Mouse (Mus musculus) midbrain, postnatal 0 days (tissue): ENCODE data around the gene Dlgap4. TPM values are rescaled to one million over a fixed set of nuclear protein-coding genes. Genes with fewer than 3 reads are reported as not detected.

Experiments used
- ATAC-seq: fragments of 200-750 bp; cut with Nextera tagmentation; 2 replicates; pipeline ENCODE4 v1.8.0; 2017; ENCODE audit warnings: moderate number of reproducible peaks, mild to moderate bottlenecking, moderate TSS enrichment, moderate library complexity; ENCODE audit not compliant: low FRiP score
- DNase-seq: peaks from one replicate; pipeline ENCODE4 v3.0.0-alpha.2; 2015; ENCODE audit warnings: low spot score
- H3K27ac ChIP-seq: fragments of 300-500 bp; sonication (generic); 2 replicates; pipeline ENCODE4 v1.5.1; 2014; ENCODE audit warnings: low read depth, mild to moderate bottlenecking, low read length, mixed read lengths
- H3K27me3 ChIP-seq: fragments of 300-500 bp; sonication (generic); 2 replicates; pipeline ENCODE4 v1.6.1; 2014; ENCODE audit warnings: low read length, control low read depth, mixed read lengths; ENCODE audit not compliant: insufficient read depth
- H3K36me3 ChIP-seq: fragments of 300-500 bp; sonication (generic); 2 replicates; pipeline ENCODE4 v1.6.1; 2014; ENCODE audit warnings: low read length, control low read depth, mixed read lengths; ENCODE audit not compliant: insufficient read depth
- H3K4me1 ChIP-seq: fragments of 300-500 bp; sonication (generic); 2 replicates; pipeline ENCODE4 v1.6.1; 2014; ENCODE audit warnings: mild to moderate bottlenecking, control low read depth, antibody characterized with exemption, low read length, mixed read lengths; ENCODE audit not compliant: insufficient read depth
- H3K4me2 ChIP-seq: fragments of 300-500 bp; sonication (generic); 2 replicates; pipeline ENCODE4 v1.6.1; 2014; ENCODE audit warnings: low read depth, mild to moderate bottlenecking, low read length, mixed read lengths; ENCODE audit not compliant: poor library complexity, severe bottlenecking
- H3K4me3 ChIP-seq: fragments of 300-500 bp; sonication (generic); 2 replicates; pipeline ENCODE4 v1.5.1; 2014; ENCODE audit warnings: low read depth, mild to moderate bottlenecking, low read length, moderate library complexity
- H3K9ac ChIP-seq: fragments of 300-500 bp; sonication (generic); replicated peaks from 2 replicates; pipeline ENCODE4 v1.6.1; 2014; ENCODE audit warnings: mild to moderate bottlenecking, low read length, moderate library complexity, mixed read lengths; ENCODE audit not compliant: poor library complexity, severe bottlenecking
- H3K9me3 ChIP-seq: fragments of 300-500 bp; sonication (generic); 2 replicates; pipeline ENCODE4 v1.6.1; 2016; ENCODE audit warnings: low read length, control low read depth
- CTCF ChIP-seq: IDR thresholded peaks from 2 replicates; pipeline ENCODE4 v1.5.1; 2016; ENCODE audit warnings: antibody characterized with exemption, mild to moderate bottlenecking
- WGBS: fragments of 180-500 bp; shearing (Covaris S2); extraction: QIAGEN DNeasy Blood & Tissue Kit; methylation state at CpG from one replicate; pipeline ENCODE4 v1.1.7; 2014; 5-methylcytosine and 5-hydroxymethylcytosine counted together
- polyA plus RNA-seq: library from polyadenylated mRNA; unstranded; fragments of >200 nt; fragmentation: Nextera tagmentation; extraction: Ambion mirVana; gene quantifications from 2 replicates; pipeline ENCODE4 v1.2.1, GENCODE M21; 2015
- total RNA-seq: library from RNA; depleted of rRNA; stranded (reverse); fragments of >200 nt; gene quantifications from 2 replicates; pipeline ENCODE4 v1.2.3, GENCODE M21; 2014

Dlgap4 gene
- total and polyA plus RNA-seq, 2 experiments from 2014 or later, result 240 to 246 TPM

DNA sequence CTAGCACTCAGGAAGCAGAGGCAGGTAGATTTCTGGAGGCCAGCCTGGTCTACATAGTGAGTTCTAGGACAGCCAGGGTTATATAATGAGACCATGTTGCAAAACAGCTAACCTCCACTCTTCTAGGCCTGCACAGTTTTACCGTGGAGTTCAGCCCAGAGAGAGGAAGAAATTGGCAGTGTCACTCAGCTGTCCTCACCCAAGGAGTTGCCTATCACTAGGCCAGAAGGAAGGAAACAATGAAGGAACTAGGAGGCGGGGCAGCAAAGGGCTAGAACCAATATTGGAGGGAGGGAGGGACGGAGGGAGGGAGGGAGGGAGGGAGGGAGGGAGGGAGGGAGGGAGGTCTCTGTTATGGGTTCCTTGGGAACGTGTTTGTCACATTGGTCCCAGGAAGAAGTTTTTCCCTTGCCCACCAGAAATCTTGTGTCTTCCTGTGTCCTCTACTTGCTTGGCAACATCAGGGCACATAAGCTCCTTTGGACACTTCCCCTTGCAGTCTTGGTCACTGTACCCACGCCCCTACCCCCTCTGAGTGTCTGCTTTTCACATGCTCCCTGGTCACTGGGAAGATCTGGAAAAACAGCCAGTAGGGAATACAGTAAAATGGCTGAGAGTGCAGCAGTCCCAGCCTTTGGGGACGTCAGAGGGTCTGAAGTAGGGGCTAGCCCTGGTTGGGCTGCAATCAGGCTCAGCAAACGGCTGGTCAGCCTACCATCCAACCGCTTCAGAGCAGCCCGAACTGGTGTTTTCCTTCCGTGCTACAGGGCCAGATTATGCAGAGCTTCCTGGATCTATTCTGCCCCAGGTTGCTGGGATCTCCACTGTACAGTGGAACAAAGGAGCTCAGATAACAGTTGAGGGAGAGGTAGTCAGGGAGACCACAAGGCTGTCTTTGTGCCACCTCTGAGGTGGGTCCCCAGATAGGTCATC, 116.3 kb downstream of the Dlgap4 start:
- WGBS, result 55% methylated on average over 9 of the region's 10 CpGs
- no peak for DNase-seq
- TF ChIP-seq CTCF, result no peak
- no peaks in the 10 kb centered on the region for H3K9me3 ChIP-seq
- H3K27ac ChIP-seq, result peak overlapping the region; percentile 51
- 0 out of 2 replicates have a peak, but pooled peaks have one; percentile 25 for ATAC-seq
- H3K9ac ChIP-seq, result no peak overlapping the region
- H3K4me2 ChIP-seq, result no peak overlapping the region
- no peaks in the 10 kb centered on the region; the same call in 1 of the 2 replicates for H3K36me3 ChIP-seq
- no peak overlapping the region for H3K4me3 ChIP-seq
- peaks cover 15% of the 10 kb centered on the region; the same call in 1 of the 2 replicates for H3K4me1 ChIP-seq
- H3K27me3 ChIP-seq, result no peaks in the 10 kb centered on the region

DNA sequence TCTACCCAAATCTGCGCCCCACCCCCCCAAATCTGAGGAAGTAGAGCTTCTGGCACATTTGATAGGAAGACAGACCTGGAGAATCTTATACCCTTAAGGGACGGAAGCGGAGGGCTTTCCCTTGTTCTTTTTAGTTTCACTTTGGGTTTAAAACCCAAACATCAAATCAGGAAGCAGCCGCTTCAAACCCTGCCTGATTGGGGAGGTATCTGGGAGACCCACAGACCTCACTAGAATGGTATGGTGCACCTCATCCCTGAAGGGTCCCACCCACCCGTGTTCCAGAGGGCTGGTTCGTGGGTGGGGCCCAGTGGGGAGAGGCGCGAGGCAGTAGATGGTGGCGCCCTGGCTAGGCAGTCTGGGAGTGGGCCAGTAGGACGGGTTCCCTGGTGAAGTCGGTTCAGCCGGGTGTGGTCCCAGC, 117.0 kb downstream of the Dlgap4 start:
- Histone ChIP-seq H3K27ac (peak overlapping the region; percentile 51; the same call in 1 of the 2 replicates), H3K4me1 (peaks cover 9% of the 10 kb centered on the region; the same call in 1 of the 2 replicates), H3K9ac (no peak overlapping the region), H3K4me3 (no peak overlapping the region), H3K4me2 (no peak overlapping the region), H3K27me3 (no peaks in the 10 kb centered on the region), H3K9me3 (no peaks in the 10 kb centered on the region), H3K36me3 (no peaks in the 10 kb centered on the region)
- no peak for TF ChIP-seq CTCF
- 83% methylated on average over 12 of the region's 12 CpGs for WGBS
- ATAC-seq (no peak; the same call in 1 of the 2 replicates), DNase-seq (no peak)

DNA sequence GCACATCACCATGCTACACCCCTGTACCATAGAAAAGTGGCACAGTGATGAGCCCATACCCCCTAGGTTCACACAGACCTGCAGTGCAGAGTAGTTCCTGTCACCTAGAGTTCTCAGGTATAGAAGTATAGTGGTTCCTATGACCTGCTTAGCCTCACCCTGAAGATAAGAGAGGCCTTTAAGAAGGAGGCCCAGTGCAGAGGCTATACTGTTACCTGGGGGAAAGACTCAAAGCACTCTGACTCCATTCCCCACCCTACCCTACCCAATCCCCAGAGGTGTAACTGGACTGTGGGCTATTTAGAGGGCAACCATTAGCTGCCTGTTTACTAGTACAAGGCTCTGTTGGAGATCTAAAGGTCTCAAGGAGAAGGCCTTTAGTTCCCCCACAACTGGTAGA, 118.1 kb downstream of the Dlgap4 start:
- no peak overlapping the region for H3K4me3 ChIP-seq
- no peak overlapping the region for H3K9ac ChIP-seq
- no peaks in the 10 kb centered on the region for H3K27me3 ChIP-seq
- H3K4me2 ChIP-seq, result no peak overlapping the region
- ATAC-seq (no peak), DNase-seq (no peak)
- no peak for TF ChIP-seq CTCF
- H3K4me1 ChIP-seq, result peaks cover 2% of the 10 kb centered on the region; the same call in 1 of the 2 replicates
- no peaks in the 10 kb centered on the region for H3K36me3 ChIP-seq
- 0 out of 2 replicates have a peak overlapping the region, but pooled peaks have one; percentile 51 for H3K27ac ChIP-seq
- no peaks in the 10 kb centered on the region for H3K9me3 ChIP-seq

DNA sequence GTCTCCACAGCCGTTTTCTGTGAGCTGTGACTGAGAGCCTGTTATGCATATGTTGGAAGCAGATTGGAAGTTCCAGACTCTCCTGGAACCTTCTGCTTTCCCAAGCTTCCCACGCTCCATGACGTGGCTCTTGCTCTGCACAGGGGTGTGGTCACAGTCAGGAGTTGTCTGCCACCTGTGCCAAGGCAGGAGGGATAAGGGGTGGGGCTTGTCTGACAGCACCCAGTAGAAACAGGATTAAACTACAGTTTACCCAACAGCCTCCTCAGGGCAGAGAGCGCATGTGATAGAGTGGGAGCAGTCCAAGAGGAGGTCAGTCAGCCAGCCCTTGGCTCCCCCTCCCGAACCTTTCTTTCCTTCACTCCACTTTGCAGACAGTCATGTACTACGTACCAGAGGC, 118.6 kb downstream of the Dlgap4 start:
- no peak for TF ChIP-seq CTCF
- Histone ChIP-seq H3K36me3 (no peaks in the 10 kb centered on the region), H3K27ac (0 out of 2 replicates have a peak overlapping the region, but pooled peaks have one; percentile 51), H3K9ac (no peak overlapping the region), H3K4me2 (no peak overlapping the region), H3K4me3 (no peak overlapping the region), H3K4me1 (no peaks in the 10 kb centered on the region), H3K9me3 (no peaks in the 10 kb centered on the region), H3K27me3 (no peaks in the 10 kb centered on the region)
- WGBS, result 67% methylated on average over 6 of the region's 6 CpGs
- DNase-seq (no peak), ATAC-seq (peak; percentile 14; the same call in 1 of the 2 replicates)

DNA sequence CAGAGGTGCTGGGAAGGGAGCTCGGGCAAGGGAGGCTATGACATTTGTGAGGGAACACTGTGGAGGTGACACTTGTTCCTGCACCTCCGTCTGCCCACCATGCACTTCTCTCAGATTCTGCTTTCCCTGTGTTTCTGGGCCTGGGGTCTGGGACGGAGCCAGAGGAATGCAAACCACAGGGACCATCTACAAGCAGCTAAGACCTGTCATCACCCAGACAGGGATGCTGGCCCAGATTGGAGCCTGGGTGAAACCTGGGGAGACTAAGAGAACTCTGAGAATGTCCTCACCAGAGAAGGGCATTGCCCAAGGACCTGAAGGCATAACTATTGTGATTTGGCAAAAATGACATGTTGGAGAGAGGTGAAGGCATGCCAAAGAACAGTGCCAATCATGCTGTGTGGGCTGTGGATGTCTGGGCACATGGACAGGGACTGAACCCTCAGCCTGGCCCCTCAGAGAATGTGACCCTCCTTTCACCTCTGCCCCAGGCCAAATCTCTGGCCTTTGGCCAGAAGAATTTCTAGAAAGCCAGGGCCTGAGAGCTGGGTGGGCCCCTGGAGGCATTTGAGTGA, 122.3 kb downstream of the Dlgap4 start:
- TF ChIP-seq CTCF, result no peak
- DNase-seq (no peak), ATAC-seq (no peak)
- H3K4me2 ChIP-seq, result no peak overlapping the region
- no peaks in the 10 kb centered on the region for H3K4me1 ChIP-seq
- no peaks in the 10 kb centered on the region for H3K27me3 ChIP-seq
- H3K9me3 ChIP-seq, result no peaks in the 10 kb centered on the region
- H3K27ac ChIP-seq, result no peak overlapping the region
- WGBS, result 73% methylated on average over 3 of the region's 3 CpGs
- no peak overlapping the region for H3K9ac ChIP-seq
- no peaks in the 10 kb centered on the region for H3K36me3 ChIP-seq
- no peak overlapping the region for H3K4me3 ChIP-seq

- H3K9me3 ChIP-seq, result no peaks in the 10 kb centered on the region
- WGBS, result 50% methylated on average over 7 of the region's 7 CpGs
- no peak overlapping the region for H3K4me2 ChIP-seq
- no peak for TF ChIP-seq CTCF
- H3K9ac ChIP-seq, result no peak overlapping the region
- H3K27ac ChIP-seq, result no peak overlapping the region
- H3K36me3 ChIP-seq, result no peaks in the 10 kb centered on the region
- H3K27me3 ChIP-seq, result no peaks in the 10 kb centered on the region
- H3K4me3 ChIP-seq, result no peak overlapping the region
- ATAC-seq, result no peak
- DNase-seq, result no peak
- no peaks in the 10 kb centered on the region for H3K4me1 ChIP-seq
These were observed 123.3 kb downstream of the Dlgap4 start for GRCm38 (mm10) chr2:156736846-156737245.
